Mouse (Mus musculus) CH12.LX (cell line): ENCODE results near the gene Med17. TPM values are rescaled to one million over a fixed set of nuclear protein-coding genes. Genes with fewer than 3 reads are reported as not detected.

ENCODE experiments used
- DNase-seq: peaks from one replicate; pipeline ENCODE4 v3.0.0-alpha.2; 2013; ENCODE audit errors: extremely low read depth
- H3K27ac ChIP-seq: 2 replicates; pipeline ENCODE4 v1.5.1; 2012; ENCODE audit warnings: low read depth, mild to moderate bottlenecking, control low read depth, moderate library complexity; ENCODE audit not compliant: insufficient read depth
- H3K27me3 ChIP-seq: replicated peaks from 2 replicates; pipeline ENCODE3; 2012; ENCODE audit warnings: inconsistent platforms
- H3K36me3 ChIP-seq, 2 experiments: replicated peaks in 1 of 2; 2 replicates each; pipeline versions ENCODE3 to v1.6.1; 2012; ENCODE audit warnings: inconsistent platforms in 1 of 2, low read length in 1 of 2, mild to moderate bottlenecking in 1 of 2, mixed read lengths in 1 of 2, moderate library complexity in 1 of 2; ENCODE audit not compliant: control insufficient read depth in 1 of 2, insufficient read depth in 1 of 2
- H3K4me1 ChIP-seq, 2 experiments: 2 replicates each; pipeline ENCODE4 v1.6.1; 2012; ENCODE audit warnings: inconsistent platforms in 1 of 2, moderate library complexity in 1 of 2; ENCODE audit not compliant: insufficient read depth in 2 of 2, control insufficient read depth in 1 of 2
- H3K4me2 ChIP-seq: 2 replicates; pipeline ENCODE4 v1.6.1; 2012; ENCODE audit warnings: low read depth, mild to moderate bottlenecking, control low read depth; ENCODE audit not compliant: poor library complexity, insufficient read depth, severe bottlenecking
- H3K4me3 ChIP-seq, 3 experiments: fragments of 150-350 bp in 1 of 3; sonication (generic) in 1 of 3; replicated peaks in 1 of 3; 2 replicates each; pipeline versions ENCODE3 to v1.5.1; 2011 to 2012; ENCODE audit warnings: low read depth in 2 of 3, low read length in 2 of 3, mild to moderate bottlenecking in 2 of 3, moderate library complexity in 2 of 3, control low read depth in 1 of 3, improper control_type of control experiment in 1 of 3, inconsistent platforms in 1 of 3, mixed read lengths in 1 of 3; ENCODE audit not compliant: poor library complexity in 1 of 3
- H3K79me2 ChIP-seq: replicated peaks from 2 replicates; pipeline ENCODE4 v1.6.1; 2012; ENCODE audit warnings: mild to moderate bottlenecking, moderate library complexity; ENCODE audit not compliant: control insufficient read depth, poor library complexity, insufficient read depth, severe bottlenecking; ENCODE audit errors: extremely low read depth
- H3K9ac ChIP-seq: 2 replicates; pipeline ENCODE4 v1.6.1; 2012; ENCODE audit warnings: low read depth, mild to moderate bottlenecking, control low read depth, moderate library complexity; ENCODE audit not compliant: insufficient read depth
- H3K9me3 ChIP-seq: replicated peaks from 2 replicates; pipeline ENCODE3; 2012; ENCODE audit warnings: low read length, inconsistent platforms, mixed read lengths
- CHD1 ChIP-seq: IDR thresholded peaks from 2 replicates; pipeline ENCODE4 v1.6.1; 2012; ENCODE audit warnings: low read depth, low read length, improper control_type of control experiment, inconsistent platforms
- CTCF ChIP-seq, 2 experiments: IDR thresholded peaks in 1 of 2; conservative IDR thresholded peaks in 1 of 2; 2 replicates each; pipeline ENCODE4 v1.5.1; 2011 to 2012; ENCODE audit warnings: low read depth in 2 of 2, low read length in 2 of 2, improper control_type of control experiment in 1 of 2, inconsistent platforms in 1 of 2, mild to moderate bottlenecking in 1 of 2, moderate library complexity in 1 of 2
- E2F4 ChIP-seq: IDR thresholded peaks from 2 replicates; pipeline ENCODE4 v1.6.1; 2011; ENCODE audit warnings: low read depth, low read length, improper control_type of control experiment; ENCODE audit not compliant: insufficient replicate concordance
- ELF1 ChIP-seq: IDR thresholded peaks from 2 replicates; pipeline ENCODE4 v1.6.1; 2014; ENCODE audit warnings: low read depth, mild to moderate bottlenecking, inconsistent platforms, low read length, improper control_type of control experiment
- EP300 ChIP-seq: IDR thresholded peaks from 2 replicates; pipeline ENCODE4 v1.6.1; 2011; ENCODE audit warnings: low read length, improper control_type of control experiment
- GABPA ChIP-seq: IDR thresholded peaks from 2 replicates; pipeline ENCODE4 v1.6.1; 2012; ENCODE audit warnings: low read depth, low read length, improper control_type of control experiment, inconsistent platforms; ENCODE audit not compliant: insufficient replicate concordance
- IRF4 ChIP-seq: IDR thresholded peaks from 2 replicates; pipeline ENCODE4 v1.6.1; 2014; ENCODE audit warnings: low read depth, mild to moderate bottlenecking, inconsistent platforms, low read length, improper control_type of control experiment
- MAZ ChIP-seq: IDR thresholded peaks from 2 replicates; pipeline ENCODE4 v1.6.1; 2012; ENCODE audit warnings: low read depth, mild to moderate bottlenecking, inconsistent platforms, low read length, improper control_type of control experiment, moderate library complexity
- MXI1 ChIP-seq: IDR thresholded peaks from 2 replicates; pipeline ENCODE4 v1.6.1; 2011; ENCODE audit warnings: mild to moderate bottlenecking, low read depth, low read length, improper control_type of control experiment
- NELFE ChIP-seq: IDR thresholded peaks from 2 replicates; pipeline ENCODE4 v1.6.1; 2011; ENCODE audit warnings: low read depth, low read length, improper control_type of control experiment
- NRF1 ChIP-seq: IDR thresholded peaks from 2 replicates; pipeline ENCODE4 v1.6.1; 2014; ENCODE audit warnings: low read depth, mild to moderate bottlenecking, inconsistent platforms, low read length, improper control_type of control experiment, moderate library complexity
- POLR2A ChIP-seq: IDR thresholded peaks from 2 replicates; pipeline ENCODE4 v1.6.1; 2011; ENCODE audit warnings: low read depth, mild to moderate bottlenecking, improper control_type of control experiment, low read length
- TBP ChIP-seq: conservative IDR thresholded peaks from 2 replicates; pipeline ENCODE4 v1.6.1; 2011; ENCODE audit warnings: low read depth, low read length, improper control_type of control experiment
- ZC3H11A ChIP-seq: IDR thresholded peaks from 2 replicates; pipeline ENCODE4 v1.6.1; 2012; ENCODE audit warnings: low read depth, mild to moderate bottlenecking, inconsistent platforms, low read length, improper control_type of control experiment
- ZKSCAN1 ChIP-seq: IDR thresholded peaks from 2 replicates; pipeline ENCODE4 v1.6.1; 2012; ENCODE audit warnings: low read depth, inconsistent platforms, low read length, improper control_type of control experiment, borderline replicate concordance
- ZNF384 ChIP-seq: IDR thresholded peaks from 2 replicates; pipeline ENCODE4 v1.6.1; 2012; ENCODE audit warnings: low read depth, low read length, improper control_type of control experiment, inconsistent platforms
- dilution Hi-C: fragments of 300-500 bp; cut with MboI; formaldehyde crosslinking; loops from 2 replicates; pipeline ENCODE4 v1.14.3; 2020; ENCODE audit warnings: low sequenced_read_pairs; ENCODE audit not compliant: extremely low pct_unique_long_range_greater_than_20kb, extremely low pct_ligation_motif_present
- in situ Hi-C: fragments of 300-500 bp; cut with MboI; formaldehyde crosslinking; loops from 3 replicates; pipeline ENCODE4 v1.14.3; 2019; ENCODE audit warnings: low sequenced_read_pairs, low pct_ligation_motif_present, low pct_unique_long_range_greater_than_20kb, mixed read lengths
- polyA plus RNA-seq: library from polyadenylated mRNA; unstranded; fragments of >175 nt; gene quantifications from 2 replicates; pipeline ENCODE4 v1.2.1, GENCODE M21; 2012; ENCODE audit warnings: low read depth; ENCODE audit not compliant: insufficient read length
- total RNA-seq, 2 experiments: library from RNA; depleted of rRNA; stranded (reverse); fragments of 300-350 nt in 1 of 2; fragments of >200 nt in 1 of 2; gene quantifications; 2 replicates each; pipeline ENCODE4 v1.2.3; 2012 to 2014

Med17 gene
- total and polyA plus RNA-seq, 3 experiments = 39.7 to 59.8 (median 57.0) TPM

GRCm38 (mm10) chr9:15278343-15278742, 1.4 kb downstream of the Med17 start:
- Histone ChIP-seq H3K79me2 (peaks cover 28% of the 10 kb centered on the region), H3K27ac (no peak overlapping the region), H3K9ac (peak overlapping the region; percentile 71; the same call in 1 of the 2 replicates), H3K9me3 (no peaks in the 10 kb centered on the region), H3K4me1 (peaks cover 5 to 26% of the 10 kb centered on the region in 2 experiments), H3K4me3 (peak overlapping the region in 1 of 3 experiments; percentile 17), H3K4me2 (peak overlapping the region; percentile 77), H3K27me3 (no peaks in the 10 kb centered on the region), H3K36me3 (peaks cover 33 to 52% of the 10 kb centered on the region in 2 experiments)
- no peak for TF ChIP-seq MXI1
- TF ChIP-seq POLR2A = no peak
- no peak for TF ChIP-seq E2F4
- no peak for TF ChIP-seq NELFE
- TF ChIP-seq ELF1 = no peak
- TF ChIP-seq MAZ = no peak
- TF ChIP-seq EP300 = no peak
- no peak for TF ChIP-seq GABPA
- TF ChIP-seq IRF4 = no peak
- dilution Hi-C loops (no loop called here), in situ Hi-C loops (no loop called here)
- DNase-seq = no peak

GRCm38 (mm10) chr9:15276855-15277254, 2.9 kb downstream of the Med17 start:
- H3K4me1 ChIP-seq = peaks cover 5 to 26% of the 10 kb centered on the region in 2 experiments
- H3K36me3 ChIP-seq = peaks cover 44 to 63% of the 10 kb centered on the region in 2 experiments
- TF ChIP-seq TBP (no peak), E2F4 (no peak), MAZ (no peak), ZNF384 (no peak), CTCF (conservative IDR thresholded peaks at IDR 0.05 in 1 of 2, IDR thresholded peaks at IDR 0.05 in 1 of 2; ENCODE audit: low read depth in 2 of 2, low read length in 2 of 2) (no peak), IRF4 (no peak), ZC3H11A (no peak), POLR2A (no peak), ZKSCAN1 (no peak), CHD1 (no peak), NRF1 (no peak)
- H3K9me3 ChIP-seq = no peaks in the 10 kb centered on the region
- no peak for DNase-seq
- peaks cover 28% of the 10 kb centered on the region for H3K79me2 ChIP-seq
- H3K4me3 ChIP-seq = no peak overlapping the region
- dilution Hi-C loops (no loop called here), in situ Hi-C loops (no loop called here)
- no peak overlapping the region for H3K27ac ChIP-seq
- H3K4me2 ChIP-seq = no peak overlapping the region
- no peaks in the 10 kb centered on the region for H3K27me3 ChIP-seq
- no peak overlapping the region for H3K9ac ChIP-seq
